Mouse (Mus musculus) kidney, adult 2 months (tissue): Measurements from ENCODE around the gene Lpcat4.

Experiments
- CTCF ChIP-seq: fragments of 200-500 bp; conservative IDR thresholded peaks from 2 replicates; pipeline ENCODE4 v1.5.1; 2011; ENCODE audit warnings: low read depth, mild to moderate bottlenecking, control low read depth, low read length, moderate library complexity, mixed read lengths; ENCODE audit not compliant: insufficient read depth, insufficient read length
- POLR2A ChIP-seq: fragments of 200-500 bp; IDR thresholded peaks from one replicate; pipeline ENCODE4 v1.6.1; 2011; ENCODE audit warnings: low read depth, low read length, control low read depth

DNA sequence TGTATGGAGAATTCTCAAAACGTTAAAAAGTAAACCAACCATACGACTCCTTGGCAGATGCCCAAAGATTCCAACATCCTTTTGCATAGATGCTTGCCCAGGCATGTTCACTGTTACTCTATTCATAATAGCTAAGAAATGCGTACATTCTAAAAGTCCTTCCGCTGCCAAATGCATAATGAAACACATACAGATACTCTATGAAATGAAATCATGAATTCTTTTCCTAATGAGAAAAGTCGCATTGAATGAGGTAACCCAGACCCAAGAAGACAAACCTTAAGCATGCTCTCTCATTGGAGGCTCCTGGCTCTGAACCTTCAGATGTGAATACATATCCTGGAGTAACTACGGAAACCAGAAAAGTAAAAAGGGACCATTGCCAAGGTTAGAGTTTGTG, 36.2 kb upstream of the Lpcat4 start:
- TF ChIP-seq POLR2A (no peak), CTCF (no peak)
